Mouse (Mus musculus): ENCODE results near the gene Zfp52.

Gene Zfp52

GRCm38 (mm10) chr17:21557831-21558230 lies 22.5 kb downstream of the Zfp52 start:
- DNase-seq (ENCODE audit: low spot score in 2 of 2) = no peak

DNA sequence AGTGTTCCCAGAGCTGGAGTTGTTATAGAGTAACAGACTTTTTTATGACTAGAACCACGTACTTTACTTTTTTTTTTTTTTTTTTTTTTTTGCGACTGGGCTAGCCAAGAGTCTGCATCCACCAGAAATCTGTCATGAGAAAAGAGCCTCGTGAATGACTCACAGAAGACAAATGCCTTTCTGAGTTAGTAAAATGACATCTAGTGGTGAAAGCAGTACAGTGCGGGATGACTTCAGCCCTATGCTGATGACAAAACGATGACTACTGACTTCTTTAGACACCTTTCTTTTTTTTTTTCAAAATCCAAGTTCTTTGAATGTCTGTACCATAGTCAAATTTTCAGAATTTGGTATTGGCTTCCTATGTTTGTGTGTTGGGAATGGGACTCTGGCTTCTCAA lies 30.9 kb downstream of the Zfp52 start:
- DNase-seq (ENCODE audit: low spot score in 2 of 2) = peak; percentile 59 to 66

DNA sequence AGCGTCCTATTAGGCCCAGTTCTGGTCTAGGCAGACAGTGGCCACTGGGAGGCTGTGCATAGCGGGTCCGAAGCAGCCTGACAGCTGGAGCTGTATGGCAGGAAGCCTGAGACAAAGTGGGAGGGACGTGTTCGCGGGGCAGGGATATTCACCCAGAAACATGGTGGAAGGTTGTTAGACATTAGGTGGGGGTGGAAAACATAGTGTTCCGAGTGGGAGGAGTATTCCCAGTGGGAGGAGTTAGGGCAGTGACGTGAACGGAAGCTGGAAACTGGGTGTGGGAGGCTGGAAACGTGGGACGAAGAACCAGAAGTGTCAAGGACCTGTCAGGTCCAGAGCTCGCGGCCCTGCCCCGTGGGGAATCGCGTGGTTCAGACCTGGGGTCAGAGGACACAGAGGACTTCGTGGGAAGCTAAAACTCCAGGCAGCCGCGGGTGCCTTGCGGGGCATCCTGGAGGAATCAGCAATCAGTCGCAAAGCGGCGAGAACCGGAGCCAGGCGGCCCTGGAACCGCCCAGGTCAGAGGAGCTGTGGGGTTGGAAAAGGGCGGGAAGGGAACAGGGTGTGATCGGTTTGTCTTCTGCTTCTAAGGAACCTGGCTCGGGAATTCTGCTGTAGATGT lies 31.5 kb downstream of the Zfp52 start, which contains the start of gene Zfp948:
Gene Zfp948, plus strand, starts transcription at position 281 of the 622 bp plus-strand sequence.
- peak; percentile 43 to 49 for DNase-seq (ENCODE audit: low spot score in 2 of 2)

- no peak for DNase-seq (ENCODE audit: low spot score in 2 of 2)
Measured at GRCm38 (mm10) chr17:21567696-21568095, 32.4 kb downstream of the Zfp52 start.

DNA sequence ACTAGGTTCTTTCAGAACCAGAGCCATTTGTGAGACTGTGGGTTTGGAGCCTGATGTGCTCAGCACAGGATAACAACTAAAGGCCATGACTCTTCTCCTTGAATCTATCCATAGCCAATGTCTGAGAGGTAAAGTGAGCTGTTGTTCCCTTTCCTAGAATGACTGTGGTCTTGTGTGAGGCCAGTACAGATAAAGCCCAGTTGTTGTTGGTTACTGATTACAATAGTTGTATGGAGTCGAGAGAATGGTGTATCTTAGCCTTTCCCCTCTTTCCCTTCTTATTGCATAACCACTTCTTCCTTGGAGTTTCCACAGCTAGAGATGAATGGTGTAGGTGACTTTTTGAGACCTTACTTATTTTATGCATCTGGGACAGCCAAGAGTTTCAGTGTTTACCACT lies 43.7 kb downstream of the Zfp52 start:
- DNase-seq (ENCODE audit: low spot score in 2 of 2) = no peak

DNA sequence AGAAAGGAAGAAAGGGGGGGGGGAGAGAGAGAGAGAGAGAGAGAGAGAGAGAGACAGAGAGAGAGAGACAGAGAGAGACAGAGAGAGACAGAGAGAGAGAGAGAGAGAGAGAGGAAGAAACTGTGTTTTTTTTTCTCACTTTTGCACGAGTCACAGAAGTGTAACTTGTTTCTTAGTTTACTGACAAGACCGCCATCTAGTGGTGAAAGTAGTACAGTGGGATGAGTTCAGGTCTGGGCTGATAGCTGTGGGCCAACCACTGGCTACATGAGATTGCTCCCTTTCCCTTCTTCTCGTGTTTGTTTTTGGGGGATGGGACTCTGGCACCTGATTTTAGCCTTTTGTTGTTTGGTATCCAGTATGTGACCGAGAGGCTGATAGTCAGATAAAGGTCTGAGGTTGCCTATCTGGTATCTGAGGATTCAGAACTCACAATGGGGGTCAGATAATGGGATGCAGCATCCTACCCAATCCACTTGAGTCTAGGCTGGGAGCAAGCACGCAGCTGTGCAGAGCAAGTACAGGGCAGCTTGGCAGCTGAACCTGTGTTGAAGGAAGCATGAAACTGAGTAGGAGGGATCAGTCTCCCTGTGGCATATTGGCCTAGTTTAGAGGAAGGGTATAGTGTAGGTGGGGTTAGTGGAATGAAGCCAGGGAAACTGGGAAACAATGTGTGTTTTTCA lies 44.3 kb downstream of the Zfp52 start:
- peak; percentile 52 to 61 for DNase-seq (ENCODE audit: low spot score in 2 of 2)

GRCm38 (mm10) chr17:21585521-21585920 lies 50.2 kb downstream of the Zfp52 start:
- DNase-seq (ENCODE audit: low spot score in 2 of 2) = no peak

All from natural killer cell, adult 2 months (primary cell).